Mouse (Mus musculus) E14TG2a.4 (cell line): ENCODE measurements around the gene Tns2.
A peak's percentile ranks its signal among the peaks of the same experiment; 100 is the strongest.

Source experiments
- CTCF ChIP-seq: conservative IDR thresholded peaks from 2 replicates; pipeline ENCODE4 v1.5.1; 2014; ENCODE audit warnings: low read length
- POU5F1 ChIP-seq: IDR thresholded peaks from 2 replicates; pipeline ENCODE4 v1.6.1; 2014; ENCODE audit warnings: low read length, borderline replicate concordance

- TF ChIP-seq CTCF (peak; percentile 88), POU5F1 (no peak)
Observed at GRCm38 (mm10) chr15:102107689-102108573, 7.7 kb downstream of the Tns2 start.
